Mouse (Mus musculus): Measurements from ENCODE around the gene Egln3. TPM values are rescaled to one million over a fixed set of nuclear protein-coding genes. Genes with fewer than 3 reads are reported as not detected.

Egln3 gene
- polyA plus RNA-seq, 1 experiment from 2014 or later, result 16.5 TPM

DNA sequence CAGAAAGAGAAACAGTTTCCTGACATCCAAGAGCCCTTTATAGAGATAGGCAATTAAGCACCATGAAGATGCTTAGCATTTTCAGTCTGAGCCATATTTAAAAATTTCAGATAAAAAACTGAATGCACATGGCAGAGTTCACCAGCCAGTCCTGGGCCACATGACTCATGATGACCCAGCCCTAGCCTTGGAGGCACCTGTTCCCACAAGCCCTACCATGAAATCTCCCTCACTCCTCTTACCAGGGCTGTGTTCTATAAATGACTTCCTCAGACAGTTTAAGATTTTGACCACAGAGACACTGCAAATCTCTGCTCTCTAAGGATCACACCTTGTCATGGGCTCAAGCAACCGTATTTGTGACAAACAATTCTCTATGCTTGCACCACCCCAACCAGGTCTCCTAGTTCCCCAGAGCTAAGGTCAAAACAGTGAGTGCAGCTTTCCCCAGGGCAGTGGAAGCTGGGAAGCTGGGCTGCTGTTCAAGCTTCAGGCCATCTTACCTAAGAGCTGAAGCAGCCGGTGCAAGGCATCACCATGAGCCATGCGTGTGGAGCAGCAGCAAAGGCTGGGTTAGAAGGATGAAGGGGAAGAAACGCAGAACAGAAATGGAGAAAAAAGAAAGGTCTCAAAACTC lies 5.3 kb downstream of the Egln3 start:
- peaks cover 40% of the 10 kb centered on the region for H3K4me1 ChIP-seq (ENCODE audit: control insufficient read depth, insufficient read depth, low read length)
- DNase-seq (ENCODE audit: low spot score), result no peak
- no peak overlapping the region for H3K27ac ChIP-seq (replicated peaks; ENCODE audit: low read depth, low read length)

DNA sequence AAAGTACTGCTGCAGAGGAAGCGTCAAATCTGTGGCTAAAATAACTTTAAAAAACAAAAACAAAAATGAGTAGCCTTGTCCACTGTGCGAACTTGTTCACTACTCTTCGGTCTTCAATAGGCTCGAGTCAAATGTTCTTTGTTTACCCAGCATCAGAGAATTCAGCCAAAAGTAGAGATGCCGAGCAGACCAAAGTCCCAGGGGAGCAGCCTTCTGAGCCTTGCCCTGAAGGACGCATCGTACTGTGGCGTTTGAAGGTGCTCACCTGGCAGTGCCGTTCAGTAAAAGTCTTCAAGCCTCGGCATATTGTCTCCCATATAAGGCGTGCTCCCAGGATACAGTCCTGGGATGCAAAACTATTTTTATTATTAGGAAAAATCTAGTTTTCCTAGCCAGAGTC lies 5.8 kb downstream of the Egln3 start:
- Histone ChIP-seq H3K36me3 (ENCODE audit: control insufficient read depth, insufficient read depth, low read length) (no peaks in the 10 kb centered on the region), H3K4me2 (ENCODE audit: low read depth, low read length) (peak overlapping the region; percentile 21; the same call in 1 of the 2 replicates), H3K9me3 (ENCODE audit: control insufficient read depth, low read length) (no peaks in the 10 kb centered on the region), H3K27me3 (replicated peaks; ENCODE audit: control insufficient read depth, insufficient read depth, low read length) (peaks cover 11% of the 10 kb centered on the region; the same call in 1 of the 2 replicates), H3K4me1 (ENCODE audit: control insufficient read depth, insufficient read depth, low read length) (peaks cover 44% of the 10 kb centered on the region), H3K4me3 (ENCODE audit: low read depth, low read length) (no peak overlapping the region), H3K27ac (replicated peaks; ENCODE audit: low read depth, low read length) (no peak overlapping the region), H3K9ac (ENCODE audit: low read depth, low read length) (no peak overlapping the region)
- ATAC-seq (ENCODE audit: low read depth), result no peak
- DNase-seq (ENCODE audit: low spot score), result no peak
- 45% methylated on average over 11 of the region's 11 CpGs for WGBS

More for the DNA sequence above, 5.3 kb downstream of the Egln3 start:
- no peaks in the 10 kb centered on the region for H3K36me3 ChIP-seq (ENCODE audit: control insufficient read depth, insufficient read depth, low read length)
- no peaks in the 10 kb centered on the region for H3K9me3 ChIP-seq (ENCODE audit: control insufficient read depth, low read length)
- 0 out of 2 replicates have a peak overlapping the region, but pooled peaks have one; percentile 21 for H3K4me2 ChIP-seq (ENCODE audit: low read depth, low read length)
- H3K27me3 ChIP-seq (replicated peaks; ENCODE audit: control insufficient read depth, insufficient read depth, low read length), result peaks cover 15% of the 10 kb centered on the region; the same call in 1 of the 2 replicates
- 82% methylated on average over 4 of the region's 4 CpGs for WGBS
- H3K9ac ChIP-seq (ENCODE audit: low read depth, low read length), result no peak overlapping the region
- no peak overlapping the region for H3K4me3 ChIP-seq (ENCODE audit: low read depth, low read length)
- ATAC-seq (ENCODE audit: low read depth), result no peak

DNA sequence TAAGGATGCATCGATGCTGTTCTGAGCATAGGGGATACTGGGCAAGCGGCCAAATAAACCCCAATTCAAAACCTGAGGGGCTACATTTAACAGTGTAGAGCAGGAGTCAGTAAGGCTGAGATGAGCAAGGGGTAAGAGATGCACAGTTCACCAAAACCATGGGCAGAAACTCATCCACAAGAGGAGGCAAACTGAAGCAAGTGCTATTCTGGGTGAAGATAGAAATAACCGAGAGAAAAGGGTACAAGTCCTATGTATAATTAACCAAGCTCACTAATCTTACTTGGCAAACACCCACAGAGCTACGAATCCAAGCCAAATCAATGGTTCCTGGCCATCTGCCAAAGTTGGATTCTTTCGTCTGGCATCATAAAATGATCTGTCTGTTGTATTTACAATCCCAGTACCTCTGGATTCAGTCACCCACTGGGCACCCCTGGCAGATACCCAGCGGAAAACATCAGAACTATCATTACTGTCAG lies 6.3 kb downstream of the Egln3 start:
- no peak overlapping the region for H3K4me3 ChIP-seq (ENCODE audit: low read depth, low read length)
- WGBS, result 38% methylated on average over 6 of the region's 6 CpGs
- no peak overlapping the region for H3K9ac ChIP-seq (ENCODE audit: low read depth, low read length)
- peaks cover 47% of the 10 kb centered on the region for H3K4me1 ChIP-seq (ENCODE audit: control insufficient read depth, insufficient read depth, low read length)
- H3K4me2 ChIP-seq (ENCODE audit: low read depth, low read length), result peak overlapping the region; percentile 21; the same call in 1 of the 2 replicates
- DNase-seq (ENCODE audit: low spot score) (no peak), ATAC-seq (ENCODE audit: low read depth) (no peak; the same call in 1 of the 2 replicates)
- no peaks in the 10 kb centered on the region for H3K36me3 ChIP-seq (ENCODE audit: control insufficient read depth, insufficient read depth, low read length)
- 0 out of 2 replicates have a peak, but pooled peaks cover 6% of the 10 kb centered on the region for H3K27me3 ChIP-seq (replicated peaks; ENCODE audit: control insufficient read depth, insufficient read depth, low read length)
- no peaks in the 10 kb centered on the region for H3K9me3 ChIP-seq (ENCODE audit: control insufficient read depth, low read length)
- H3K27ac ChIP-seq (replicated peaks; ENCODE audit: low read depth, low read length), result no peak overlapping the region

DNA sequence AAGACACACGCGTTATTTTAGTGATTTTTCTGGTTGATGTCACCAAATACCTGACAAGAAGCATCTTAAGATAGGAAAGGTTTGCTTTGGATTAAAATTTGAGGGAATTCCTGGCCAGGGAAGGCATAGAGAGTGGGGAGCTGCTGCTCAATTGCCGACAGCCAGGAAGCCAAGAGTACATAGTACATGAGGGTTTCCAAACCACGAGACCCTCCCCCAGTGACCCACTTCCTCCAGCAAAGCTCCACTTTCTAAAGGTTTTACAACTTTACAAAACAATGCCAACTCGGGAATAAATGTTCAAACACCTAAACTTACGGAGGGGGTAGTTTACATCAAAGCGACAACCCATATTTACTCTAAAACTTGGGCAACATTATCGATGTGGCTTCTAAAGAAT lies 6.8 kb downstream of the Egln3 start:
- no peaks in the 10 kb centered on the region for H3K9me3 ChIP-seq (ENCODE audit: control insufficient read depth, low read length)
- no peak overlapping the region for H3K9ac ChIP-seq (ENCODE audit: low read depth, low read length)
- H3K36me3 ChIP-seq (ENCODE audit: control insufficient read depth, insufficient read depth, low read length), result no peaks in the 10 kb centered on the region
- no peak overlapping the region for H3K4me3 ChIP-seq (ENCODE audit: low read depth, low read length)
- 72% methylated on average over 8 of the region's 8 CpGs for WGBS
- ATAC-seq (ENCODE audit: low read depth) (no peak), DNase-seq (ENCODE audit: low spot score) (no peak)
- no peak overlapping the region for H3K27ac ChIP-seq (replicated peaks; ENCODE audit: low read depth, low read length)
- H3K27me3 ChIP-seq (replicated peaks; ENCODE audit: control insufficient read depth, insufficient read depth, low read length), result 0 out of 2 replicates have a peak, but pooled peaks cover 1% of the 10 kb centered on the region
- H3K4me2 ChIP-seq (ENCODE audit: low read depth, low read length), result 0 out of 2 replicates have a peak overlapping the region, but pooled peaks have one; percentile 14
- H3K4me1 ChIP-seq (ENCODE audit: control insufficient read depth, insufficient read depth, low read length), result peaks cover 51% of the 10 kb centered on the region

DNA sequence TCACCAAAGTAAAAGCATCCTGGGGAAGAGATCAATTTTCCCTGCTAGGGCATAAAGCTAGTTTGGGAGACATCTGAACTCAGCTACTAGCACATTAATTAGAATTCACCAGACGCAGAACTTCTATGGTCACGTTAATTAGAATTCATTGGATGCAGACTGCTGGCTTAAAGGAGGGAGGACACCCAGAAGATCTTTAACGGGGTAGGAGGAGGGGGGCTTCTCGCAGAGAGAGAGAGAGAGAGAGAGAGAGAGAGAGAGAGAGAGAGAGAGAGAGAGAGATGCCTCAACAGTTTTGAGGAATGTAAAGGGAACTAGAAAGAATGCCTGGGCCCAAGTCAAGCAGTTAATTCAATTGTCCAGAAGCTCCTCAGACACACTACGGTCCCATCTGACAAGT lies 9.5 kb downstream of the Egln3 start:
- ATAC-seq (ENCODE audit: low read depth), result no peak
- Histone ChIP-seq H3K27me3 (replicated peaks; ENCODE audit: control insufficient read depth, insufficient read depth, low read length) (no peaks in the 10 kb centered on the region), H3K4me3 (ENCODE audit: low read depth, low read length) (no peak overlapping the region), H3K4me2 (ENCODE audit: low read depth, low read length) (no peak overlapping the region), H3K9ac (ENCODE audit: low read depth, low read length) (no peak overlapping the region), H3K4me1 (ENCODE audit: control insufficient read depth, insufficient read depth, low read length) (peaks cover 62% of the 10 kb centered on the region), H3K27ac (replicated peaks; ENCODE audit: low read depth, low read length) (no peak overlapping the region), H3K9me3 (ENCODE audit: control insufficient read depth, low read length) (peaks cover 4% of the 10 kb centered on the region; the same call in 1 of the 2 replicates), H3K36me3 (ENCODE audit: control insufficient read depth, insufficient read depth, low read length) (no peaks in the 10 kb centered on the region)
- no peak for DNase-seq (ENCODE audit: low spot score)
- WGBS, result 33% methylated on average over 5 of the region's 5 CpGs

DNA sequence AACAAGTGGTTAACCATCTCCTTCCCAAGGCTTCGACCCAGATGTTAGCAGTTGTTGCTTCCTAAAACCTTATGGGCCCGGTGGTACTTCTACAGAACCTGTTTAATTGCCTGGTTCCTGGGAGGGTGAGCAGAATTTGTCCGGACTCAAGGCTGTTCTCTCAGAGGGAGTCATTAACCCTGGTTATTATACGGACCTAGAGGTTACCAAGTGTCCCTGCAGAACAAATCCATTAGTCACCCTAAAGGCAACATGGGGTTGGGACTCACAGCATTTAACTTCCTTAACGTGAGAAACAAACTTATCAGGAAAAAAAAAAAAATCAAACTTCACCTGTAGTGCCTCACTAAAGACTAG lies 11.4 kb downstream of the Egln3 start:
- Histone ChIP-seq H3K27ac (replicated peaks; ENCODE audit: low read depth, low read length) (peak overlapping the region; percentile 87), H3K4me2 (ENCODE audit: low read depth, low read length) (peak overlapping the region; percentile 53), H3K36me3 (ENCODE audit: control insufficient read depth, insufficient read depth, low read length) (no peaks in the 10 kb centered on the region), H3K27me3 (replicated peaks; ENCODE audit: control insufficient read depth, insufficient read depth, low read length) (no peaks in the 10 kb centered on the region), H3K9ac (ENCODE audit: low read depth, low read length) (peak overlapping the region; percentile 51; the same call in 1 of the 2 replicates), H3K4me3 (ENCODE audit: low read depth, low read length) (peak overlapping the region; percentile 29), H3K9me3 (ENCODE audit: control insufficient read depth, low read length) (peaks cover 6% of the 10 kb centered on the region; the same call in 1 of the 2 replicates), H3K4me1 (ENCODE audit: control insufficient read depth, insufficient read depth, low read length) (peaks cover 64% of the 10 kb centered on the region)
- DNase-seq (ENCODE audit: low spot score) (no peak), ATAC-seq (ENCODE audit: low read depth) (no peak; the same call in 1 of the 2 replicates)
- WGBS, result 1% methylated on average over 5 of the region's 5 CpGs

DNA sequence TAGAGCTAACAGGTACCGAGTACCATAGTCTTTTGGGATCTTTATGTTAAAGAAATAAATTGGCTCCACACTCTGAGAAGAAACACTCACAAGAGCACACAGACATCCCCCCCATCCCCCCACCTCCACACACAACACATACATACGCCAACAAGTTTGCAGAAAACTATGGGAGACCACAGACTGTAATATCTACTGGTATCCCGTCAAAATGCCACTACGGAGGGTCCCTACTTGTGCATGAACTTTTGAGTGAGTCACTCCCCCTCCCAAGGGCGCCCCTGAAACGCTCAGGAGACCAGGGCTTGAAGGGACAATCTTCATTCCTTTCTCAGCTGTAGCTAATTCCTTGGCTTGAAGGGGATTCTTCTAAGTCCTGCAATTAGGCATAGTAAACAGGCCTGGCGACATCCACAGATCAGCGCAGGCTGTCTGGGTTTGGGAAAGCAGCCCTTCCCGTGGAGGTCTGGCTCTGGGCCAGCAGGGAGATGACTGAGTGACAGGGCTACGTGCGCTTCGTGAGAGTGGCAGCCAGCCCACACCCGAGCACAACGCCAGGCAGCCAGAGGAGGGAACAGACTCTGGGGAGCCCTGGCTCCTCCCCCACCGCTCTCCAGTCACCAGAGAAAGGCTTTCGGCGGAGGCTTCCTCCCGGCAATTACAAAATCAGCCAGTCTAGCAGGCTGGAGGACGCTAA lies 11.9 kb downstream of the Egln3 start:
- H3K4me3 ChIP-seq (ENCODE audit: low read depth, low read length), result peak overlapping the region; percentile 29
- 3% methylated on average over 18 of the region's 19 CpGs for WGBS
- ATAC-seq (ENCODE audit: low read depth) (peak; percentile 98), DNase-seq (ENCODE audit: low spot score) (peak; percentile 98)
- no peaks in the 10 kb centered on the region for H3K27me3 ChIP-seq (replicated peaks; ENCODE audit: control insufficient read depth, insufficient read depth, low read length)
- H3K36me3 ChIP-seq (ENCODE audit: control insufficient read depth, insufficient read depth, low read length), result no peaks in the 10 kb centered on the region
- H3K27ac ChIP-seq (replicated peaks; ENCODE audit: low read depth, low read length), result peak overlapping the region; percentile 87
- peak overlapping the region; percentile 53 for H3K4me2 ChIP-seq (ENCODE audit: low read depth, low read length)
- H3K9me3 ChIP-seq (ENCODE audit: control insufficient read depth, low read length), result peaks cover 6% of the 10 kb centered on the region; the same call in 1 of the 2 replicates
- peak overlapping the region; percentile 51; the same call in 1 of the 2 replicates for H3K9ac ChIP-seq (ENCODE audit: low read depth, low read length)
- peaks cover 63% of the 10 kb centered on the region for H3K4me1 ChIP-seq (ENCODE audit: control insufficient read depth, insufficient read depth, low read length)

DNA sequence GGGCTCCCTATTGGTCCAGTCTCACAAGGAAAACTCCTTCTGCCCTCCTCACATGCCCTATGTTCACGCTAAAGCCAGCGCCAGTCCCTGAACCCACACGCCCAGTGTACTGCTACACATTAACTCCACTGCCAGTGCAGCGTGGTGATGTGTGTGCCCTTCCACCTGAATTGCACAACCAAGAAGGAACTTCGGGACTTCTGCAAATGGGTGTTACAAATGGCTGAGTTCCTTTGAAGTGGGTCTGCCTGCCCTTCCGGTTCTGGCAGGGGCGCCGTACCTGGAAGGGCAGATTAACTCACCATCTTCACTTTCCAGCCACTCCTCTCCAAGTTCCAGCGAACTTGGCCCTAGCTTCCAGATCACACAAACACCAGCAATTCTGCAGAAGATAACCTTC lies 12.5 kb downstream of the Egln3 start:
- DNase-seq (ENCODE audit: low spot score) (no peak), ATAC-seq (ENCODE audit: low read depth) (no peak)
- Histone ChIP-seq H3K36me3 (ENCODE audit: control insufficient read depth, insufficient read depth, low read length) (no peaks in the 10 kb centered on the region), H3K9ac (ENCODE audit: low read depth, low read length) (0 out of 2 replicates have a peak overlapping the region, but pooled peaks have one; percentile 51), H3K27ac (replicated peaks; ENCODE audit: low read depth, low read length) (peak overlapping the region; percentile 87), H3K9me3 (ENCODE audit: control insufficient read depth, low read length) (peaks cover 6% of the 10 kb centered on the region; the same call in 1 of the 2 replicates), H3K27me3 (replicated peaks; ENCODE audit: control insufficient read depth, insufficient read depth, low read length) (no peaks in the 10 kb centered on the region), H3K4me1 (ENCODE audit: control insufficient read depth, insufficient read depth, low read length) (peaks cover 59% of the 10 kb centered on the region), H3K4me2 (ENCODE audit: low read depth, low read length) (peak overlapping the region; percentile 53), H3K4me3 (ENCODE audit: low read depth, low read length) (peak overlapping the region; percentile 29; the same call in 1 of the 2 replicates)
- 44% methylated on average over 9 of the region's 9 CpGs for WGBS

Measured in embryonic facial prominence, embryonic 14.5 days (tissue).